Mouse (Mus musculus): ENCODE data around the gene Gm37240.

- no peak for TF ChIP-seq POLR2A (IDR thresholded peaks at IDR 0.05; ENCODE audit: insufficient read depth, low read length)
- TF ChIP-seq CTCF (IDR thresholded peaks at IDR 0.05; ENCODE audit: low read depth, low read length) = no peak
Observed at GRCm38 (mm10) chr3:85417663-85418062, 469.7 kb downstream of the Gm37240 start.

All from ES-Bruce4 (cell line).